Mouse (Mus musculus) stomach, embryonic 14.5 days (tissue): ENCODE data around the gene Papss1. TPM values are rescaled to one million over a fixed set of nuclear protein-coding genes. Genes with fewer than 3 reads are reported as not detected.
A peak's percentile ranks its signal among the peaks of the same experiment; 100 is the strongest.
"Not testable (repeated sequence)": the region's sequence is repeated elsewhere in the genome, so short reads cannot be mapped to it uniquely, and the experiment has no call there.

Source experiments
- ATAC-seq: fragments of 200-750 bp; cut with Nextera tagmentation; 2 replicates; pipeline ENCODE4 v1.8.0; 2017; ENCODE audit warnings: low read depth, moderate TSS enrichment; ENCODE audit not compliant: insufficient number of reproducible peaks, insufficient read depth, low FRiP score
- H3K27ac ChIP-seq: fragments of 300-500 bp; sonication (generic); 2 replicates; pipeline ENCODE4 v1.5.1; 2014; ENCODE audit warnings: mild to moderate bottlenecking, low read length, moderate library complexity, mixed read lengths
- H3K27me3 ChIP-seq: fragments of 300-500 bp; sonication (generic); 2 replicates; pipeline ENCODE4 v1.6.1; 2014; ENCODE audit warnings: low read length, control low read depth, mixed read lengths; ENCODE audit not compliant: control insufficient read depth, insufficient read depth
- H3K36me3 ChIP-seq: fragments of 300-500 bp; sonication (generic); 2 replicates; pipeline ENCODE4 v1.6.1; 2014; ENCODE audit warnings: mild to moderate bottlenecking, control low read depth, low read length, moderate library complexity, mixed read lengths; ENCODE audit not compliant: control insufficient read depth, insufficient read depth
- H3K4me1 ChIP-seq: fragments of 300-500 bp; sonication (generic); 2 replicates; pipeline ENCODE4 v1.6.1; 2014; ENCODE audit warnings: low read length, control low read depth, mixed read lengths; ENCODE audit not compliant: control insufficient read depth, insufficient read depth
- H3K4me2 ChIP-seq: fragments of 300-500 bp; sonication (generic); replicated peaks from 2 replicates; pipeline ENCODE4 v1.6.1; 2014; ENCODE audit warnings: low read depth, low read length, control low read depth
- H3K4me3 ChIP-seq: fragments of 300-500 bp; sonication (generic); 2 replicates; pipeline ENCODE4 v1.5.1; 2014; ENCODE audit warnings: low read depth, low read length, control low read depth
- H3K9ac ChIP-seq: fragments of 300-500 bp; sonication (generic); replicated peaks from 2 replicates; pipeline ENCODE4 v1.6.1; 2014; ENCODE audit warnings: low read depth, mild to moderate bottlenecking, control low read depth, low read length, moderate library complexity, mixed read lengths
- H3K9me3 ChIP-seq: fragments of 300-500 bp; sonication (generic); 2 replicates; pipeline ENCODE4 v1.6.1; 2016; ENCODE audit warnings: low read depth, low read length, control low read depth; ENCODE audit not compliant: control insufficient read depth
- WGBS: fragments of 180-500 bp; shearing (Covaris S2); extraction: QIAGEN DNeasy Blood & Tissue Kit; methylation state at CpG from one replicate; pipeline ENCODE4 v1.1.7; 2014; 5-methylcytosine and 5-hydroxymethylcytosine counted together
- polyA plus RNA-seq: library from polyadenylated mRNA; unstranded; fragments of >200 nt; fragmentation: Nextera tagmentation; extraction: Ambion mirVana; gene quantifications from 2 replicates; pipeline ENCODE4 v1.2.1, GENCODE M21; 2014

The Papss1 gene
- polyA plus RNA-seq, 1 experiment from 2014 or later: 114 TPM

GRCm38 (mm10) chr3:131525229-131525628, 39.3 kb upstream of the Papss1 start:
- H3K36me3 ChIP-seq: no peaks in the 10 kb centered on the region
- H3K4me1 ChIP-seq: no peaks in the 10 kb centered on the region
- H3K4me3 ChIP-seq: no peak overlapping the region
- H3K4me2 ChIP-seq: no peak overlapping the region
- no peaks in the 10 kb centered on the region for H3K27me3 ChIP-seq
- no peaks in the 10 kb centered on the region for H3K9me3 ChIP-seq
- WGBS: 56% methylated on average over 3 of the region's 3 CpGs
- no peak overlapping the region for H3K9ac ChIP-seq
- no peak for ATAC-seq
- no peak overlapping the region for H3K27ac ChIP-seq

GRCm38 (mm10) chr3:131541244-131541942, 23.2 kb upstream of the Papss1 start:
- Histone ChIP-seq H3K27me3 (no peaks in the 10 kb centered on the region), H3K27ac (no peak overlapping the region), H3K4me2 (no peak overlapping the region), H3K9ac (no peak overlapping the region), H3K36me3 (no peaks in the 10 kb centered on the region), H3K4me3 (no peak overlapping the region), H3K9me3 (no peaks in the 10 kb centered on the region; the same call in 1 of the 2 replicates), H3K4me1 (no peaks in the 10 kb centered on the region)
- no peak for ATAC-seq
- WGBS: 97% methylated on average over 13 of the region's 13 CpGs

- not testable (repeated sequence) for H3K4me2 ChIP-seq, H3K9ac ChIP-seq, H3K27ac ChIP-seq, H3K4me3 ChIP-seq, H3K4me1 ChIP-seq, H3K27me3 ChIP-seq, ATAC-seq, H3K36me3 ChIP-seq, H3K9me3 ChIP-seq
- WGBS: 95% methylated on average over 17 of the region's 17 CpGs
Measured at GRCm38 (mm10) chr3:131547562-131547961, 17.0 kb upstream of the Papss1 start.

GRCm38 (mm10) chr3:131550046-131550445, 14.5 kb upstream of the Papss1 start:
- Histone ChIP-seq H3K27ac (no peak overlapping the region), H3K27me3 (no peaks in the 10 kb centered on the region), H3K4me3 (no peak overlapping the region), H3K36me3 (no peaks in the 10 kb centered on the region), H3K4me2 (no peak overlapping the region), H3K4me1 (no peaks in the 10 kb centered on the region), H3K9ac (no peak overlapping the region), H3K9me3 (no peaks in the 10 kb centered on the region)
- ATAC-seq: no peak
- WGBS: 64% methylated on average over 4 of the region's 4 CpGs

- Histone ChIP-seq H3K27ac (no peak overlapping the region), H3K27me3 (no peaks in the 10 kb centered on the region), H3K9ac (no peak overlapping the region), H3K4me1 (no peaks in the 10 kb centered on the region), H3K36me3 (no peaks in the 10 kb centered on the region), H3K4me2 (no peak overlapping the region), H3K4me3 (no peak overlapping the region), H3K9me3 (no peaks in the 10 kb centered on the region)
- WGBS: 37% methylated on average over 9 of the region's 9 CpGs
- no peak for ATAC-seq
Measured at GRCm38 (mm10) chr3:131552349-131553254, 12.0 kb upstream of the Papss1 start.

DNA sequence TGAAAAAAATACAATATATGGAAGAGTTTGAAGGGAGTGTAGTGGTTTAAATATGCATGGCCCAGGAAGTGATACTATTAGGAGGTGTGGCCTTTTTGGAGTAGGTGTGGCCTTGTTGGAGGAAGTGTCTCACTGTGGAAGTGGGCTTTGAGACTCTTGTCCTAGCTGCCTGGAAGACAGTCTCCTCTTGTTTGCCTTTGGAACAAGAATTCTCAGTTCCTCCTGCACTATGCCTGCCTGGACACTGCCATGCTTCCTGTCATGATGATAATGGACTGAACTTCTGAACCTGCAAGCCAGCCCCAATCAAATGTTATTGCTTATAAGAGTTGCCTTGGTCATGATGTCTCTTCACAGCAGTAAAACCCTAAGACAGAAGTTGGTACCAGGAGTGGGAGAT, 8.8 kb upstream of the Papss1 start:
- H3K9me3 ChIP-seq: no peaks in the 10 kb centered on the region
- H3K4me1 ChIP-seq: no peaks in the 10 kb centered on the region
- H3K4me2 ChIP-seq: no peak overlapping the region
- H3K36me3 ChIP-seq: no peaks in the 10 kb centered on the region
- H3K27me3 ChIP-seq: no peaks in the 10 kb centered on the region
- no peak overlapping the region for H3K4me3 ChIP-seq
- H3K9ac ChIP-seq: no peak overlapping the region
- no peak for ATAC-seq
- no peak overlapping the region for H3K27ac ChIP-seq

- ATAC-seq: no peak
Measured at GRCm38 (mm10) chr3:131561591-131561990, 3.0 kb upstream of the Papss1 start.

DNA sequence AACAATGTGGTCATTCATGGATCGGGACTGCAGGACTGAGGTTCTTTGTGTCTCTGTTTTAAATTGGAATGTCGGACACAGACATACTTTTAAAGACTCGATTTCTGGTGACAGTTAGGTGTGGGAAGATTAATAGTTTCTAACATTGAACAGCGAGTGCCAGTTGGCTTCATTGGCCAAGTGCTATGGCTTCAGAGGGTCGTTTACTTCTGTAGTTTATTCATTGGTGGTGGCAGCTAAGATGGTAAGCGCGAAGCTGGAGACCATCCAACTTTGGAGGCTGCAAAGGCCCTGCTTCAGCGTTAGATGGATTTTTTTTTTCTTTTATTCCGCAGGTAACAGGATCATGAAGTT, 666 bp downstream of the Papss1 start:
- no peaks in the 10 kb centered on the region for H3K27me3 ChIP-seq
- H3K4me2 ChIP-seq: peak overlapping the region; percentile 68
- 1% methylated on average over 9 of the region's 9 CpGs for WGBS
- H3K27ac ChIP-seq: peak overlapping the region; percentile 96
- peaks cover 8% of the 10 kb centered on the region for H3K4me1 ChIP-seq
- ATAC-seq: no peak
- H3K9ac ChIP-seq: peak overlapping the region; percentile 82
- H3K36me3 ChIP-seq: no peaks in the 10 kb centered on the region; the same call in 1 of the 2 replicates
- H3K9me3 ChIP-seq: no peaks in the 10 kb centered on the region
- H3K4me3 ChIP-seq: peak overlapping the region; percentile 88

More at GRCm38 (mm10) chr3:131561591-131561990, 3.0 kb upstream of the Papss1 start:
- Histone ChIP-seq H3K36me3 (no peaks in the 10 kb centered on the region), H3K9me3 (no peaks in the 10 kb centered on the region), H3K27me3 (no peaks in the 10 kb centered on the region), H3K27ac (no peak overlapping the region), H3K4me3 (no peak overlapping the region), H3K4me2 (no peak overlapping the region), H3K9ac (no peak overlapping the region), H3K4me1 (peaks cover 4% of the 10 kb centered on the region)
